Mouse (Mus musculus) kidney, embryonic 14.5 days (tissue): Measurements from ENCODE around the gene Atf5. TPM values are rescaled to one million over a fixed set of nuclear protein-coding genes. Genes with fewer than 3 reads are reported as not detected.

Experiments
- ATAC-seq: fragments of 200-750 bp; cut with Nextera tagmentation; 2 replicates; pipeline ENCODE4 v1.8.0; 2017; ENCODE audit warnings: moderate number of reproducible peaks, mild to moderate bottlenecking, moderate TSS enrichment, moderate library complexity; ENCODE audit not compliant: low FRiP score, low TSS enrichment
- H3K27ac ChIP-seq: fragments of 300-500 bp; sonication (generic); 2 replicates; pipeline ENCODE4 v1.5.1; 2014; ENCODE audit warnings: low read depth, mild to moderate bottlenecking, low read length, moderate library complexity, mixed read lengths
- H3K27me3 ChIP-seq: fragments of 300-500 bp; sonication (generic); 2 replicates; pipeline ENCODE4 v1.6.1; 2014; ENCODE audit warnings: mild to moderate bottlenecking, low read length; ENCODE audit not compliant: control insufficient read depth, insufficient read depth
- H3K36me3 ChIP-seq: fragments of 300-500 bp; sonication (generic); 2 replicates; pipeline ENCODE4 v1.6.1; 2014; ENCODE audit warnings: low read length, mixed read lengths; ENCODE audit not compliant: control insufficient read depth, insufficient read depth
- H3K4me1 ChIP-seq: fragments of 300-500 bp; sonication (generic); 2 replicates; pipeline ENCODE4 v1.6.1; 2014; ENCODE audit warnings: low read length, mixed read lengths; ENCODE audit not compliant: control insufficient read depth, insufficient read depth
- H3K4me2 ChIP-seq: fragments of 300-500 bp; sonication (generic); replicated peaks from 2 replicates; pipeline ENCODE4 v1.6.1; 2014; ENCODE audit warnings: low read depth, mild to moderate bottlenecking, low read length
- H3K4me3 ChIP-seq: fragments of 300-500 bp; sonication (generic); 2 replicates; pipeline ENCODE4 v1.5.1; 2014; ENCODE audit warnings: mild to moderate bottlenecking, low read length
- H3K9ac ChIP-seq: fragments of 300-500 bp; sonication (generic); 2 replicates; pipeline ENCODE4 v1.6.1; 2014; ENCODE audit warnings: low read depth, mild to moderate bottlenecking, low read length, moderate library complexity
- H3K9me3 ChIP-seq: fragments of 300-500 bp; sonication (generic); 2 replicates; pipeline ENCODE4 v1.6.1; 2016; ENCODE audit warnings: low read length; ENCODE audit not compliant: control insufficient read depth
- WGBS: fragments of 180-500 bp; shearing (Covaris S2); extraction: QIAGEN DNeasy Blood & Tissue Kit; methylation state at CpG from one replicate; pipeline ENCODE4 v1.1.7; 2014; 5-methylcytosine and 5-hydroxymethylcytosine counted together
- polyA plus RNA-seq: library from polyadenylated mRNA; unstranded; fragments of >200 nt; fragmentation: Nextera tagmentation; extraction: Ambion mirVana; gene quantifications from 2 replicates; pipeline ENCODE4 v1.2.1, GENCODE M21; 2014

Gene Atf5
- 2.5 and 6.3 TPM in 2 replicates for polyA plus RNA-seq

DNA sequence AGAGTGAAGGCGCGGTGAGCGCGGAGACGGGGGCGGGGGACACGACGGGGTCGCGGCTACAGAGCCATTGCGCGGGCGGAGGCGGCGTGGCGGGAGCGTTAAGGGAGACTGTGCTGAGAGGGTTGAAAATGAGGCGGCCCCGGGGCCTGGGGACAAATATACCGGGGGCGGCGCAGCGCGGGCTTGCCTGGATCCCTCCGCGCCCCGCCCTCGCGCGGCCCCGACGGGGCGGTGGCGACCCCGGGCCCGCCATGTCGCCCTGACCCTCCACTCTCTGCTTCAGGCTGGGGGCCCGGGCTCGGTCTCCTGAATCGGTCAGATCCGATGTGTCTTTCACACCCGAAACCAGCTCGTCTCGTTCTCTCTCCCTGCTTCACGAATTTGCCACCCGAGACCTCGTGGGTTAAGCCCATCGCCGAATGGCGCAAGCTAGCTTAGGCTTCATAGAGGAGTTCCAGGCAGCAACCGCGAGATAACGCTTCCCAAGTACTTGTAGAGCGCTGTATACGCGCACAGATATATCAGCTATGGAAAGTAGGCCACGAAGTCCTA lies at the start of gene Atf5:
TSS of gene Atf5 (minus strand) at position 189 of the 552 bp plus-strand sequence.
- Histone ChIP-seq H3K4me2 (peak within 1 kb of the TSS; percentile 67), H3K9ac (peak within 1 kb of the TSS; percentile 98), H3K27me3 (no peaks in the 10 kb centered on the region), H3K27ac (peak within 1 kb of the TSS; percentile 99), H3K9me3 (no peaks in the 10 kb centered on the region), H3K4me3 (peak within 1 kb of the TSS; percentile 87), H3K36me3 (peaks cover 7% of the 10 kb centered on the region; the same call in 1 of the 2 replicates), H3K4me1 (peaks cover 28% of the 10 kb centered on the region)
- ATAC-seq: peak; percentile 32
- under 1% methylated on average over 41 of the region's 57 CpGs for WGBS

DNA sequence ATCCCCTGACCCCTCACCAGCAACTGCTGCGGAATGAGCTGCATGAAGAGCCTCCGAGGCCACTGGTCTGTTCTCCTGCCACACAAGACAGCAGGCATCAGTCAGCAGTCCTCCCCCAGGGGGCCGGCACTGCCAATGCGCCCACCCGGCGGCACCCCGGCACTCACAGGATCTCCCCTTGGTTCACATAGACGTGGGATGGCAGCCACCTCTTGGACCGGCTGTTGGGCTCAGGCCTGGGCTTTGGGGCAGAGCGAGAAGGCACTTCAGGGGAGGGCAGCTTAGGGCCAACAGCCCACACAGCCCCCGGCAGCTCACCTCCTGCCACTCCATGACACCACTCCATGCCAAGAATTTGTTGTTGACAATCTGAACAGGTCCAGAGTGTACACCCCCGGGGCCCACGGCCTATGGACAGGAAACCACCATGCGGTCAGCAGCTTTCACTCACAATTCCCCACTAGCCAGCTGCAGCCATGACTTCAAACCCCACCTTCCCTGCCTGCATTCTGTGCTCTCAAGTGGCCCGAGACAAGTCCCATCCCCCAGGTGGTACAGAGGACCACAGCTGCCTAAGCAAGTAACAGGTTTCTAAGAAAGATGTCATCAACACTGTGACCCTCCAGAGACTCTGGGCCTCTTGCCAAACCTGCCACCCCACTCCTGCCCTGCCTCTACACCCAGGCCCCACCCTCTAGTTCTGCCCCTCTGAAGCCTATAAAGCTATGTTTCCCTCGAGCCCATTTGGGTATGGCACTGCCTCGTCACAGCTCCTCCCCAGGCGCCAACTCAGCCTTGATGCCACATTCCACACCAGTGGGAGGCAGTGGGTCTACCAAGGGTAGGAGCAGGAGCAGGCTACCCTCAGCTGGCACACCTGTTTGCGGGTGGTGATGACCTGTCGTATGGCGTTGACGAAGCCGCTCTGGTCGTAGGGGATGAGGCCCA lies 48.4 kb upstream of the Atf5 start:
- H3K36me3 ChIP-seq: peaks cover 57% of the 10 kb centered on the region
- no peaks in the 10 kb centered on the region for H3K9me3 ChIP-seq
- no peak for ATAC-seq
- WGBS: 83% methylated on average over 24 of the region's 24 CpGs
- no peak overlapping the region for H3K27ac ChIP-seq
- H3K4me2 ChIP-seq: no peak overlapping the region
- H3K4me1 ChIP-seq: peaks cover 35% of the 10 kb centered on the region
- H3K9ac ChIP-seq: 0 out of 2 replicates have a peak overlapping the region, but pooled peaks have one; percentile 2
- H3K27me3 ChIP-seq: no peaks in the 10 kb centered on the region
- no peak overlapping the region for H3K4me3 ChIP-seq

DNA sequence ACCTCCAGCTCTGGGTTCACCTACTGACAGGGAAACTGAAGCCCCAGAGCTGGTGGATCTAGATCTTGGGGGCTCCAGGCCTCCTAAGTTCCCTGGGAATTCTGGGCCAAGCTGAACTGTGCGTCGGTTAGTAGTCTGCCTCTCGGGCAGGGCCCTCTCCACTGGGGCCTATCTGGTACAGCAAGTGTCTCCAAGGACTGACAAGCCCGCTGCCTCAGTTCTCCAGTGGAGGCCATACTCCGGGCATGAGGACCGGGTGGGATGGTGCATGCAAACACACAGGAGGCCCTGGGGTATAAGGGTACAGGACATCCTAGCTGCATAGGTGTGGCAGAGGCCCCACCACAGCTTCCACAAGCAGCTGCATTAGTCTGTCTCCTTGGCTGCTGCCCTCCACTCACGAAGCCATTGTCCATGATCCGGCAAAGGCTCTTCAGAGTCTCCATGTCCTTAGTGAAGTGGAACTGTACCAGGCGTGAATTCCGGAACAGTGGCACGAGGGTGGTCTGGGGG lies 47.6 kb upstream of the Atf5 start:
- Histone ChIP-seq H3K27ac (no peak overlapping the region), H3K36me3 (peaks cover 57% of the 10 kb centered on the region)

DNA sequence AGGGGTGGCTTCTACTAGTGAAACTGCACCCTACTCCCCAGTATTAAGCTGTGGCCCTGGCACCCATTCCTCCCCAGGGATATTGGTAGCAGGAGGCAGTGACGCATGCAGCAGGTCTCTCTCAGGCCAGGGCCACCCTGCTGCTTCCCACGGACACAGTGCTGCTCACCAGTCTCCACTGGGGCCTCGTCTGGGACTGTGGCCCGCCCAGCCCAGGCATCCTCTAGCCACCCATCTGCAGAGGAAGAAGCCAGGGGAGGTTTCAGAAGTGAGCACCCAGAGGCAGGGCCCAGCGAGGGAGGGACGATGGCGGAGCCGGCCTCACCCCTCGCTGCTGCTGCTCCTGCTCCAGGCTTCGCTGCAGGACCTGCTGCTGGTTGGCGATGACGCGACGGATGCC lies 46.8 kb upstream of the Atf5 start:
- Histone ChIP-seq H3K27me3 (no peaks in the 10 kb centered on the region), H3K4me2 (no peak overlapping the region), H3K36me3 (peaks cover 57% of the 10 kb centered on the region), H3K4me3 (no peak overlapping the region), H3K9ac (no peak overlapping the region), H3K9me3 (no peaks in the 10 kb centered on the region), H3K4me1 (peaks cover 38% of the 10 kb centered on the region), H3K27ac (no peak overlapping the region)
- WGBS: 91% methylated on average over 14 of the region's 14 CpGs
- ATAC-seq: no peak

More for the DNA sequence above, 47.6 kb upstream of the Atf5 start:
- Histone ChIP-seq H3K4me1 (peaks cover 35% of the 10 kb centered on the region), H3K9me3 (no peaks in the 10 kb centered on the region), H3K27me3 (no peaks in the 10 kb centered on the region), H3K4me2 (no peak overlapping the region), H3K9ac (no peak overlapping the region), H3K4me3 (no peak overlapping the region)
- no peak for ATAC-seq
- 87% methylated on average over 11 of the region's 11 CpGs for WGBS

DNA sequence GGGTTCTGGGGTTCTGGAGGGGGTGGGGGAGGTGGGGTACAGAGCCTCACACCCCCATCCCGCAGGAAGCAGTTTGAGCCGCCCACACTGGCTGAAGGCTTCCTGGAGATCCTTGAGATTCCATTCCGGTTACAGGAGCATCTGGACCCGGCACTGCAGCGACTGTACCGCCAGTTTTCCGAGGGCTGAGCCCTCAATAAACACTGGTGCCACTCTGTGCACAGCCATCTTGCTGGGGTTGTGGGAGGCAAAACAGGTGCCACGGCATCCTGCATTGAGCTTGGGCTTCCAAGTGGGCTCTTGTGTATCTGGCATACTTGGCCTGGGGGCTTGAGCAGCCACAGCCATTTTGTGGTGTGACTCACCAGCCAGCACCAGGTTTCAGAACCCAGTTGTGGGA lies 46.0 kb upstream of the Atf5 start:
- Histone ChIP-seq H3K36me3 (peaks cover 57% of the 10 kb centered on the region), H3K9me3 (no peaks in the 10 kb centered on the region), H3K27ac (no peak overlapping the region; the same call in 1 of the 2 replicates), H3K4me1 (peaks cover 39% of the 10 kb centered on the region), H3K27me3 (no peaks in the 10 kb centered on the region), H3K4me2 (no peak overlapping the region), H3K9ac (no peak overlapping the region), H3K4me3 (no peak overlapping the region)
- ATAC-seq: no peak
- 88% methylated on average over 8 of the region's 8 CpGs for WGBS

DNA sequence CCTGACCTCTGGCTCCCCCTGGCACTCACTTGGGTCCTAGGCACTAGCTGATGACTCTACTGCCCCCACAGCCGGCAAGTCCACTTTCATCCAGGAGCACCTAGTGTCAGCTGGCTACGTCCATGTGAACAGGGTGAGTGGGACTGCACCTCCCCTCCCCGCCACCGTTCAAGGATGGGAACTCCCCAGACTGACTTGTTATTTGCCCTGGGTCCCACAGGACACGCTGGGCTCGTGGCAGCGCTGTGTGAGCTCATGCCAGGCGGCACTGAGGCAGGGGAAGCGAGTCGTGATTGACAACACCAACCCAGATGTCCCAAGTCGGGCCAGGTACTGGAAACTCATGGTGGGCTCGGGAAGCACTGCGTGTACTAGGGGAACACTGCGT lies 45.0 kb upstream of the Atf5 start:
- no peak overlapping the region for H3K9ac ChIP-seq
- H3K4me2 ChIP-seq: no peak overlapping the region
- no peaks in the 10 kb centered on the region for H3K9me3 ChIP-seq
- H3K27ac ChIP-seq: no peak overlapping the region
- no peak overlapping the region for H3K4me3 ChIP-seq
- 80% methylated on average over 14 of the region's 14 CpGs for WGBS
- no peaks in the 10 kb centered on the region for H3K27me3 ChIP-seq
- peaks cover 32% of the 10 kb centered on the region for H3K4me1 ChIP-seq
- peaks cover 51% of the 10 kb centered on the region for H3K36me3 ChIP-seq
- no peak for ATAC-seq

DNA sequence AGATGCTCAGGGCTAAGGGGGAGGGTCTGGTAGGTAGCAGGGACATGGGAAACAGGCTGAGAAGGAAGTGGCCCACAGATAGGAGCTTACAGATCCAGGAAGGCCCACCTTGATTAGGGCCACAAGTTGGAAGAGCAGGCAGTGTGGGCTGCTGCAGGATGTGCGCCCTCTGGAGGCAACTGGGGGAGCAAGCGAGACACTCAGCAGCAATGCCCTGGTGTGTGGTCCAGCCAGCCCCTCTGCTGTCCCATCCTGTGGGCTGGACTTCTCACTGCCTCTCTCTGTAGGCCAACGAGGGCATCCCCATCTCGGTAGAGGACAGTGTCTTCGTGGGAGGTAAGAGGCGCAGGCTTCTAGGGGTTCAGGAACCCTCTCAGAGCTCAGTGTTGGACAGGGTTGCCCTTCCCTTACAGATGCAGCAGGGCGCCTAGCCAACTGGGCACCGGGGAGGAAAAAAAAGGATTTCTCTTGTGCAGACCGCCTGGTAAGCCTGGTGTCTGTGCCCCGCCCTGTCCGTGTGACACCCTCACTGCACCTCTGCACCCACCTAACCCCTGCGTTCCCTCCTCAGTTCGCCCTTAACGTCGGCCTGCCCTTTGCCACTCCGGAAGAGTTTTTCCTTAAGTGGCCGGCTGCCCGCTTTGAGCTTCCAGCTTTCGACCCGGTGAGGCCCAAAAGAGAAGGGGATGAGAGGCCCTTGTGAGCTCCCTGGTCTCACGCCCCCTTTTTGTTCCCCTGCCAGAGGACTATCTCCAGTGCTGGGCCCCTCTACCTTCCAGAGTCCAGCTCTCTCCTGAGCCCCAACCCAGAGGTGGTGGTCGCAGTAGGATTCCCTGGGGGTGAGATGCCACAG lies 44.3 kb upstream of the Atf5 start:
- Histone ChIP-seq H3K36me3 (peaks cover 45% of the 10 kb centered on the region), H3K4me2 (no peak overlapping the region; the same call in 1 of the 2 replicates), H3K4me3 (no peak overlapping the region), H3K4me1 (peaks cover 28% of the 10 kb centered on the region), H3K27me3 (no peaks in the 10 kb centered on the region), H3K27ac (no peak overlapping the region; the same call in 1 of the 2 replicates), H3K9ac (no peak overlapping the region), H3K9me3 (no peaks in the 10 kb centered on the region)
- WGBS: 61% methylated on average over 22 of the region's 22 CpGs
- ATAC-seq: peak; percentile 33

DNA sequence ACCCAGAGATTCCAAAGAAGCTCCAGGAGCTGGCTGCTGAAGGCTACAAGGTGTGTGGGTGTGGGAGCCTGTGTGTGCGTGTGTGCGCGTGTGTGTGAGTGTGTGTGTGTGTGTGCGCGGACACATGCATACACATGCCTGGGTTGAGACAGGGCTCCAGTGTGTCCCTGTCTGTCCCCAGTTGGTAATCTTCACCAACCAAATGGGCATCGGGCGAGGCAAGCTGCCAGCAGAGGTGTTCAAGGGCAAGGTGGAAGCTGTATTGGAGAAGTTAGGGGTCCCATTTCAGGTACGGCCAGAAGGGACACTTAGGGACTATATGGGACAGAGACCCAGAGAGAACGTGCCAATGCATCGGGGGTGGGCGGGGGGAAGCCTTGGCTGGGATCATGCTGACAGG lies 43.4 kb upstream of the Atf5 start:
- H3K36me3 ChIP-seq: peaks cover 36% of the 10 kb centered on the region
- H3K4me2 ChIP-seq: no peak overlapping the region
- H3K4me1 ChIP-seq: peaks cover 28% of the 10 kb centered on the region
- 89% methylated on average over 11 of the region's 11 CpGs for WGBS
- no peaks in the 10 kb centered on the region for H3K9me3 ChIP-seq
- no peaks in the 10 kb centered on the region for H3K27me3 ChIP-seq
- no peak for ATAC-seq
- no peak overlapping the region for H3K27ac ChIP-seq
- no peak overlapping the region for H3K4me3 ChIP-seq
- H3K9ac ChIP-seq: no peak overlapping the region
